Mouse (Mus musculus): ENCODE data around the gene Gm498. TPM values are rescaled to one million over a fixed set of nuclear protein-coding genes. Genes with fewer than 3 reads are reported as not detected.

Gene Gm498
- polyA plus RNA-seq, 1 experiment from 2014 or later = not detected

DNA sequence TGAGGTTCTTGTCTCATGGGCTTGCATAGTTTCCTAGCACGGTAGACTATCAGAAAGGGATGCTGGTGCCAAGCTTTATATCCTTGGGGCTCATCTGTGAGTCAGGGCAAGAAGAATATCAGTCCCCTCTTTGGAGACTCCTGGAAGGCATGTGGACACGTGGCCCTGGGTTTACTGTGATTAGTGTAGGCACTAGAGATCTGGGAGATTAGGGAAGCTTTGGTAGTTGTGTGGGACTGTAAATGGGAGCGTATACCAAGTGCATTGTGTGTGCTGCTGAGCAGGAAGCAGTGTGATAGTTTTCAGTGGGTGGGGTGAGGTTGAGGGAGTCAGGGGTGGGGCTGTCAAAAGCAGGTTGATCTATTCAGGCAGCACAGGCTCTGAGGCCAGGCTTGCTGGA is 31.7 kb upstream of the Gm498 start:
- Histone ChIP-seq H3K27me3 (ENCODE audit: poor library complexity, severe bottlenecking) (no peaks in the 10 kb centered on the region), H3K4me1 (peaks cover 45% of the 10 kb centered on the region), H3K9me3 (no peaks in the 10 kb centered on the region), H3K27ac (no peak overlapping the region), H3K4me3 (no peak overlapping the region), H3K36me3 (replicated peaks) (peaks cover 85% of the 10 kb centered on the region)
- no peak for DNase-seq (ENCODE audit: extremely low spot score, low spot score)
- WGBS = 82% methylated on average over 3 of the region's 3 CpGs

DNA sequence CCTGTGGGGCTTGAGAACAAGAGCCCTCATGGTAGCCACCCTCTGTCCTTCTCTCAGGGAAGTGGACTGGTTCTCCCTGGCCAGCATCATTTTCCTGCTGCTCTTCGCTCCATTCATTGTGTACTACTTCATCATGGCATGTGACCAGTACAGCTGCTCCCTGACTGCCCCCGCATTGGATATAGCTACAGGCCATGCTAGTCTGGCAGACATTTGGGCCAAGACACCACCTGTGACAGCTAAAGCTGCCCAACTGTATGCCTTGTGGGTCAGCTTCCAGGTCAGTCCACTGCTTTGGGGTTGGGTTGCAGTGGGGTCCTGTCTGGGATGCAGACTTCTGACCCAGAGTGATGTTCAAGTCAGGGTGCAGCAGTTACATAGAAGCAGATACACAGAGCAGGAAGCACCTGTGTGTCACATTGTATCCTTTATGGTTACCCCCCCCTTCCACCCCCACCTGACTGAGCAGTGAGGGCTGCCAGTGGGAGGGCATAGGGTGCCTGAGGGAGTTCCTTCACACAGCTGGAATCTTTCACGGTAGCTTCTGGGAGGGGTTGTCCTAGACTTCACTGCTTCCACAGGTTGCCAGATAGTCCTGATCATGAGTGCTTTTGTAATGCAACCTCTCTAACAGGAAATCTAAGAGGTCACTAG is 28.8 kb upstream of the Gm498 start:
- Histone ChIP-seq H3K4me1 (peaks cover 19% of the 10 kb centered on the region), H3K27me3 (ENCODE audit: poor library complexity, severe bottlenecking) (no peaks in the 10 kb centered on the region), H3K27ac (no peak overlapping the region), H3K36me3 (replicated peaks) (peaks cover 97% of the 10 kb centered on the region), H3K4me3 (no peak overlapping the region), H3K9me3 (no peaks in the 10 kb centered on the region)
- no peak for DNase-seq (ENCODE audit: extremely low spot score, low spot score)
- WGBS = 94% methylated on average over 3 of the region's 3 CpGs

DNA sequence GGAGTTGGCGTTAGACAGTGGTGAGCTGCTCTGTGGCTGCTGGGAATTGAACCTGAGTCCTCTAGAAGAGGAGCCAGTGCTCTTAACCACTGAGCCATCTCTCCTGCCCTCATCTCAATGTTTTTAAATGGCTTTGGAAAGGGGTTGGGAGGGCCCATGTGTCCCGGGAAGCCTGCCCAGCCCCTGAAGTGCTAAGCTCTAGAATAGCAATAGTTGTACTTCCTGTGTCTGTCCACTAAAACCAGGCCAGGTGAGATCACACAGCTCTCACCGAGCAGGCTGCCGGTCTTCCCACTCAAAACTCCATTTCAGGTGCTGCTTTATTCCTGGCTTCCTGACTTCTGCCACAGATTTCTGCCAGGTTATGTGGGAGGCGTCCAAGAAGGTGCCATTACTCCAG is 26.5 kb upstream of the Gm498 start:
- Histone ChIP-seq H3K27me3 (ENCODE audit: poor library complexity, severe bottlenecking) (no peaks in the 10 kb centered on the region), H3K36me3 (replicated peaks) (peaks cover 98% of the 10 kb centered on the region), H3K9me3 (no peaks in the 10 kb centered on the region; the same call in 1 of the 2 replicates), H3K4me3 (no peak overlapping the region), H3K4me1 (0 out of 2 replicates have a peak, but pooled peaks cover 6% of the 10 kb centered on the region), H3K27ac (no peak overlapping the region)
- no peak for DNase-seq (ENCODE audit: extremely low spot score, low spot score)
- 92% methylated on average over 5 of the region's 5 CpGs for WGBS

DNA sequence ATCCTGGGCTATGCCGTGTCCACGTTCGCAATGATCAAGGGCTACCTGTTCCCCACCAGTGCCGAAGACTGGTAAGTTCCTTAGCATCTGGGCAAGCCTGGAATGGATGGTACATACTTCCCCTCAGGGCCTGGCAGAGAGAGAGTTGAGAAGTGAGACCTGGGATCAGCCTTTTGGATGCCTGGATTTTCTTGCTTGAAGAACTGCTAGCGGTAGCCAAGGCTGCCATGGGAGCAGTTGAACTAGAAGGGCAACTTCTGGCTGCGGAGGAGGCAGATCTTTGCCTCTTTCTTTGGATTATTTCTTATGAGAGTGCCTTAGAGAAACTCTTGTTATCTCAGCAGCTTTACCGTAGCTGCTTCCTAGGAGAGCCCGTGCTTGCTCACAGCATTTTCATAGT is 25.3 kb upstream of the Gm498 start:
- no peaks in the 10 kb centered on the region for H3K4me1 ChIP-seq
- H3K27me3 ChIP-seq (ENCODE audit: poor library complexity, severe bottlenecking) = no peaks in the 10 kb centered on the region
- no peaks in the 10 kb centered on the region; the same call in 1 of the 2 replicates for H3K9me3 ChIP-seq
- WGBS = 98% methylated on average over 8 of the region's 8 CpGs
- no peak overlapping the region for H3K27ac ChIP-seq
- H3K36me3 ChIP-seq (replicated peaks) = peaks cover 100% of the 10 kb centered on the region
- no peak for DNase-seq (ENCODE audit: extremely low spot score, low spot score)
- H3K4me3 ChIP-seq = no peak overlapping the region

DNA sequence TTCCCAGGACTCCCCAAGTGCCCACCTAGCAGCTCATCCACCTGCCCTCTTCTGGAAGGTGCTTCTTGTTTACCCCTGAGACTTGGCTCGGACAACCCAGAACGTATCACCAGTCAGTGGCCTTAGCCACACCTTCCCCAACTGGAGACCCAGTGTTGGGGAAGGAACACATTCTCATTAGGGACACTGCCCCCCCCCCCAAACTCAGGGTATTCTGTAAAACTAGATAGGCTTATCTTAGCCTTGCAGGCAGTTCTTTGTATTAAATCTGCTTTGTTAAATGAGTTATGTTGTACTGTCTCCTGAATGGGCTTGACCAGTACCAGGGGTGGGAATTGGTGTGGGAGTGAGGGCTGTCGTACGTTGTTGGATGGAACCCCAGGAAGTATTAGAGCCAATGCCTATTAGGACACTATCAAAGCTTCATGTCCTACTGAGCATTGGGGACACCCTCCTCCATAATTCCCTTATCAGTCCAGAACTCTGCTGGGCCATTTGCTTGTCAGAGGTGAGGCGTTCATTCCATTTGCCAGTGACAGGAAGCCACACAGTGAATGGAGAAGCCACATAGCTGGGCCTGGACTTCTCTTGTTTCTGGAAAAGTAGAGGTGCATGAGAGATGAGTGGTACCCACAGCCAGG is 18.4 kb upstream of the Gm498 start:
- H3K4me3 ChIP-seq = no peak overlapping the region
- no peak overlapping the region for H3K27ac ChIP-seq
- H3K9me3 ChIP-seq = no peaks in the 10 kb centered on the region; the same call in 1 of the 2 replicates
- peaks cover 60% of the 10 kb centered on the region for H3K36me3 ChIP-seq (replicated peaks)
- no peak for DNase-seq (ENCODE audit: extremely low spot score, low spot score)
- no peaks in the 10 kb centered on the region for H3K27me3 ChIP-seq (ENCODE audit: poor library complexity, severe bottlenecking)
- no peaks in the 10 kb centered on the region for H3K4me1 ChIP-seq
- 96% methylated on average over 5 of the region's 5 CpGs for WGBS

DNA sequence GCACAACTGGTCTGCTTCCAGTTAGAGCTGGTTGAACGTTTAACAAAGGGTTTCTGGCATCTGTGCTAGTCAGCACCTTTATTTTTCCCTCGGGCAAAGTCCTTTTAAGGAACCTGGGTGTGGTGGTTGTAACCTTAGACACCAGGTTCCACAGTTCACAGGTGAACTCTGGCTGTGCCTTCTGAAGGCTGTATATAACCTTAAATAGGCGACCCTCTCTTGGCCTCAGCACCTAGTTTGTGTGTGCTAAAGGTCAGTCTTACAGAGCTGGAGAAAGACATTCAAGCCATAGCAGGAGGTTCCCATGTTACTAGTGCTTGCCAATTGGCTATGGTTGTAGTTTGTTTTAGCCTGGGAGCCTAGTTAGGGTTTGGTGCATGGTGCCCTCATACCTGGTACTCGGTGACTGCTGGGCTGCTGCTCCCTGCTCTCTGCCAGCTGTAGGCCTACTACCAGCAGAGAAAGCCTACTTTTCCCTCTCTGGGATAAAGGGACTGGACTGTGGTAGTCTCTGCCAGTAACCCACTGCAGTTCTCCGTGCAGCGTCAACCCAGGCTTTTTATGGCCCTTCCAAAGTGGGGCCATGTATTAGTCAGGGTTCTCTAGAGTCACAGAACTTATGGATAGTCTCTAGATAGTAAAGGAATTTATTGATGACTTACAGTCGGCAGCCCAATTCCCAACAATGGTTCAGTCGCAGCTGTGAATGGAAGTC is 17.7 kb upstream of the Gm498 start:
- no peak for DNase-seq (ENCODE audit: extremely low spot score, low spot score)
- Histone ChIP-seq H3K27ac (no peak overlapping the region), H3K27me3 (ENCODE audit: poor library complexity, severe bottlenecking) (no peaks in the 10 kb centered on the region), H3K9me3 (no peaks in the 10 kb centered on the region), H3K4me1 (no peaks in the 10 kb centered on the region), H3K36me3 (replicated peaks) (peaks cover 53% of the 10 kb centered on the region), H3K4me3 (no peak overlapping the region)
- WGBS = 93% methylated on average over 7 of the region's 8 CpGs

DNA sequence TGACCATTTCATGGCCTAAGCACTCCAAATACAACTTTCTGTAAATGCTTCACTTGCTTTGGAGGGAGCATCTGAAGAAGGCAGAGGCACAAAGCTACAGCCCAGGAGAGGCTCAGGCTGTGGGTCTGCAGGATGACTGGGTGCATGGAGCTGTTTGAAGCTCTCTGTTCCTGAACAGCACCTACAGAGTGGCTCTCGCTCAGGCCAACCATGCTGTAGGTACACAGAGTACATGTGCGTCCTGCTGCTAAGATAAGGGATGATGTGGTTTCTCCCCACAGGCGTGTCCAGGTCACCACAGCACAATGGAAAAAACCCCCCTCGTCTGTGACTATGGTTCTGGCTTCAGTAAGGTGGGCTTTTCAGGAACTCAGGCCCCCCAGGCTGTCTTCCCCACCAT is 2.2 kb downstream of the Gm498 start:
- Histone ChIP-seq H3K27me3 (ENCODE audit: poor library complexity, severe bottlenecking) (no peaks in the 10 kb centered on the region), H3K4me3 (no peak overlapping the region), H3K36me3 (replicated peaks) (no peaks in the 10 kb centered on the region), H3K27ac (no peak overlapping the region), H3K9me3 (no peaks in the 10 kb centered on the region), H3K4me1 (no peaks in the 10 kb centered on the region)
- DNase-seq (ENCODE audit: extremely low spot score, low spot score) = no peak
- WGBS = 88% methylated on average over 4 of the region's 4 CpGs

DNA sequence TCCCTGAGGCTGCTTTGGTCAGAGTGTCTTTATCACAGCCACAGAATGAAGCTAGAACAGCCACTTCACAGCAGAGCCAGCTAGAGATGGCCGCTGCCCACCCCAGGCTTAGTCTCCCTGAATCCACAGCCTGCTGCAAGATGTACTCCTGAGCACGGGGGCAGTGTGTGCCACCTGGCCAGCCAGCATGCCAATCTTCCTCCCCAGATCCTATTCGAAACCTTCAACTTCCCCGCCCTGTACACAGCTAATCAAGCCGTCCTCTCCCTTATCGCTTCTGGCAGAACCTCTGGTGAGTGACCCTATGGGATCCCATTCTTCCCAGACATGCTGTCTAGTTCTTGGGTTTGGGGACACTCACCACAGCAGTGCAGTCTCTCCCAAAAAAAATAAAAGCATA is 17.1 kb downstream of the Gm498 start:
- Histone ChIP-seq H3K27me3 (ENCODE audit: poor library complexity, severe bottlenecking) (no peaks in the 10 kb centered on the region), H3K27ac (no peak overlapping the region), H3K9me3 (no peaks in the 10 kb centered on the region), H3K4me3 (no peak overlapping the region), H3K4me1 (peaks cover 10% of the 10 kb centered on the region; the same call in 1 of the 2 replicates), H3K36me3 (replicated peaks) (no peaks in the 10 kb centered on the region)
- DNase-seq (ENCODE audit: extremely low spot score, low spot score) = no peak
- 82% methylated on average over 6 of the region's 6 CpGs for WGBS

DNA sequence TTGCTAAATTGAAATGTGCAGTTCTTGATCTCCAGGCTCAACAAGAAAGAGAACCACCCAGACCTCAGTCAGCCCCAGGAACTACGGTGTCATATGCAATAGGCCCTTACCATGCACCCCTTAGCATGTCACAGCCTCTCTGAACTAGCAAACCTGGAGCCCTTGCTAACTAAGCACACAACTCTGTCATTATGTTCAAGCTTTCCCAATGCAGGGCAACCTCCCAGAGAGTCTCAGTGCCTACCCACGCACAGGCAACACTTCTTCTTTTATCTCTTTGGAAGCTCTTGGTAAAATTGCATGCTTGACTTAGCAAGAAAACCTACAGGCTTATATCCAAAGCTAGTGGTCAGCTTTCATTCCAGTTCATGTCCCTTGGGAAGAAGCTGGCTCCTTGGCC is 24.5 kb downstream of the Gm498 start:
- Histone ChIP-seq H3K9me3 (no peaks in the 10 kb centered on the region), H3K36me3 (replicated peaks) (no peaks in the 10 kb centered on the region), H3K27me3 (ENCODE audit: poor library complexity, severe bottlenecking) (no peaks in the 10 kb centered on the region), H3K27ac (no peak overlapping the region), H3K4me3 (no peak overlapping the region), H3K4me1 (no peaks in the 10 kb centered on the region)
- 85% methylated on average over 2 of the region's 2 CpGs for WGBS
- DNase-seq (ENCODE audit: extremely low spot score, low spot score) = no peak

DNA sequence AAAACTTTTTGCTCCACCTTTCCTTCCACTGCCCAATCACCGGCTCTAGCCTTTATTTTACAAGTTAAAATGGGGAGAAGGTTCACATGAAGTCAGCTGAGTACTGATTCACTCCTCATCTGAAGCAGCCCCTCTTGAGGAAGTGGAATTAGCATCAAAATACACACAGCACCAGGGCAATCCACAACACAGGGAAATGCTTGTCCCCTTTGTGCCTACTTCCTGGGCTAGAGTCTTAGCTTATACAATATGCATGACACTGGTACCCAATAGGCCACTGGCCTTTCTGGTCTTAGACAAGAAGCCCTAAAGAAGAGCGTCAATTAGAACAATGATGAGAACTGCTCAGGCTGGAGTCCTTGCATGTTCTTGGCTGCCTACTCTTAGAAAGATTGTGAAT is 25.7 kb downstream of the Gm498 start:
- Histone ChIP-seq H3K4me3 (no peak overlapping the region), H3K36me3 (replicated peaks) (no peaks in the 10 kb centered on the region)
- 82% methylated on average over 2 of the region's 2 CpGs for WGBS

DNA sequence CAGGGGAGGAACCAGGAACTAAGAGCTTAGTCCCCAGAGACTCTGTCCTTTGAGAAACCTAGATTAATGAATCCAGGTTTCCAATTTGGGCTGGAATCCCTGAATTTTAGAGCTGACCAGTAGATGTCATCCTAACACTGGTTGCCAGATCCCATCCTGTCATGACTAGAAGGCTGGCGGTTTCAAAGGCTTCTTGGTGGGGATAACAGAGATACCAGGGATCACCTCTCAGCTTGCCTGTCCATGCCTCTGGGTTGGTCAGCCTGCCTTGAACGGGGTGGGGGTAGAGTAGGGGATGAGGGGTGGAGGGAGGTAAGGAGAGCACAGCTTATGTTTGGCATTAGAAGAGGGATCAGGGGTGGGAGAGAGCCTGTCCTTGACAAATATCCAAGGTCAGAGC is 34.0 kb downstream of the Gm498 start:
- Histone ChIP-seq H3K9me3 (no peaks in the 10 kb centered on the region), H3K4me3 (no peak overlapping the region), H3K36me3 (replicated peaks) (no peaks in the 10 kb centered on the region), H3K27ac (no peak overlapping the region), H3K4me1 (no peaks in the 10 kb centered on the region), H3K27me3 (ENCODE audit: poor library complexity, severe bottlenecking) (no peaks in the 10 kb centered on the region; the same call in 1 of the 2 replicates)
- WGBS = 28% methylated on average over 2 of the region's 2 CpGs
- DNase-seq (ENCODE audit: extremely low spot score, low spot score) = no peak

More for the DNA sequence above, 25.7 kb downstream of the Gm498 start:
- H3K9me3 ChIP-seq = no peaks in the 10 kb centered on the region
- no peaks in the 10 kb centered on the region for H3K27me3 ChIP-seq (ENCODE audit: poor library complexity, severe bottlenecking)
- no peak overlapping the region for H3K27ac ChIP-seq
- no peak for DNase-seq (ENCODE audit: extremely low spot score, low spot score)
- H3K4me1 ChIP-seq = no peaks in the 10 kb centered on the region

DNA sequence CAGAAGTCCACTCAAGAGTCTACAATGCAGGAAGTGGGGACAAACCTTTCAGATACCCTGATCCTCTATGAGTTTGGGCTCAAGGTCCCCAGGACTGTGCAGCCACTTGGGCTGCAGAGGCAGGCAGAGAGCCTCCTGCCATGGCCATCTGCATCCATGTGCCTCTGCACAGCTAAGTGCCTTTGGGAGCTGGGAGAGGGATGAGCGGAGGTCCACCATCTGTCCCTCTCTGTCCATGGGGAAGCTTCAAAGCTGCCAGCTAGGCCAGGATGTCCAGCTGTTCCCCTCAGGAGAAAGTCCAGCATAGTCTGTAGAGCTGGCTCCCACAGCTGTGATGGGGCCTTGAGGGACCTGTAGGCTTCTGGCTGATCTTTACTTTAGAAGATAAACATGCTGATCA is 38.5 kb downstream of the Gm498 start:
- 83% methylated on average over 1 of the region's 1 CpGs for WGBS
- H3K36me3 ChIP-seq (replicated peaks) = no peaks in the 10 kb centered on the region
- H3K9me3 ChIP-seq = no peaks in the 10 kb centered on the region
- no peaks in the 10 kb centered on the region for H3K4me1 ChIP-seq
- no peaks in the 10 kb centered on the region; the same call in 1 of the 2 replicates for H3K27me3 ChIP-seq (ENCODE audit: poor library complexity, severe bottlenecking)
- no peak overlapping the region for H3K27ac ChIP-seq
- no peak overlapping the region for H3K4me3 ChIP-seq
- DNase-seq (ENCODE audit: extremely low spot score, low spot score) = no peak

DNA sequence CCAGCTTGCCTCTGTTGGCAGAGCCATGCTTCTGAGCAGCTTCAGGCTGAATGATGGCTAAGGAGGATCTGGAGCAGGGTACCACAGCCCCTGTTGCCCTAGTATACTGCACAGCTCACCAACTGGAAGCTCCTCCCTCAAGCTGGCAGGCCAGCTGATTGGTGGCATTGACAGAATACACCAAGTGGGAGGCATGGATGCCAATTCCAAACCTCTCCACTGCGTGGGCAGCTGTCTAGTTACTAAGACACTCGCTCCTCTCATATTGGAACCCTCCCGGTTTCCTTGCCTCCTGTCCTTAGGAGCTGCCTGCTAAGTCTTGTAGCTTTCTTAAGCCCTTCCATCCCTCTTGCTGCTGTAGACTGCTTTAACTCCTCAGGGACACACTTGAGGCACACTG is 39.0 kb downstream of the Gm498 start:
- Histone ChIP-seq H3K27me3 (ENCODE audit: poor library complexity, severe bottlenecking) (no peaks in the 10 kb centered on the region; the same call in 1 of the 2 replicates), H3K9me3 (peaks cover 1% of the 10 kb centered on the region; the same call in 1 of the 2 replicates), H3K36me3 (replicated peaks) (no peaks in the 10 kb centered on the region), H3K27ac (no peak overlapping the region), H3K4me3 (no peak overlapping the region), H3K4me1 (no peaks in the 10 kb centered on the region)
- DNase-seq (ENCODE audit: extremely low spot score, low spot score) = no peak
- WGBS = 78% methylated on average over 3 of the region's 3 CpGs
